Mouse (Mus musculus): ENCODE measurements around the gene Foxp1.

Gene Foxp1

DNA sequence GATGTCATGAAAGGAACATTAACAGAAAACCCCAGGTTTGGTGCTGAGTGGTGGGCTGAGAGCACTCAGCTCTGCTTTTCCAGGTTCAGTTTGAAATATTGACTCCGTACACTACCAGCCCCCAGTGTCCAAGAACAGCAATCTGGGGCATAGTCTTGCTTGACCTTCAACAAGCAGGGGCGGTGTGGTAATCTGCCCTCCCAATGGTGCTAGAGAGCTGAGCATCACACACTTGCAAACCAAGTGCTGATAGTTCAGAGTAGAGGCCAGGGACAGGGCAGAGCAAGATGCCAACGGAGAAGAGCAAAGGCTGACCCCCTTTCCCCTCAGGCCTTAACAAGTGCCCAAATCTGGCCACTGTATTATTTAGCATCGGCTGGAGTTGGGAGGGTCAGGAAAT, 575.8 kb downstream of the Foxp1 start:
- DNase-seq (ENCODE audit: low spot score), result no peak

- no peak for DNase-seq (ENCODE audit: low spot score)
These were observed 576.8 kb downstream of the Foxp1 start for GRCm38 (mm10) chr6:98945496-98946412.

- DNase-seq (ENCODE audit: low spot score), result no peak
These were observed 584.2 kb downstream of the Foxp1 start for GRCm38 (mm10) chr6:98938348-98938747.

DNA sequence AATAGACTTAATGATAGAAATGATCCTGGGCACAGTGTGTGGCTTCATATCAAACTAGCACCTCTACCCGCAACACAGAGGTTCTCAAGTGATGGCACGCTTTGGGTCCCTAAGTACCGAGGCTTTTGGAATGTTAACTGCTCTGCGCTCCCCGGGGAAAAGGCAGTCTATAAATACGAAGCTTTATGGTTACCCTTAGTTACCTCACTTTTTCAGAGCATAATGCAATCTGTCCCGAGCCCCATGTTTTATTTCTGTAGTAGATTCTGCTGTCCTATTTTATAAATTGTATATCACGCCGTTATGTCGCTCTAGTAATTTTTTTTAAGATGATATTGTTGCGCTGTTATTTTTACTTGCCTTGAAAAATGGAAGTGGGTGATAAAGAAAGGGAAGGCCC, 585.0 kb downstream of the Foxp1 start:
- no peak for DNase-seq (ENCODE audit: low spot score)

GRCm38 (mm10) chr6:98936377-98936776, 586.1 kb downstream of the Foxp1 start:
- no peak for DNase-seq (ENCODE audit: low spot score)

GRCm38 (mm10) chr6:98935169-98935568, 587.4 kb downstream of the Foxp1 start:
- DNase-seq (ENCODE audit: low spot score), result no peak

DNA sequence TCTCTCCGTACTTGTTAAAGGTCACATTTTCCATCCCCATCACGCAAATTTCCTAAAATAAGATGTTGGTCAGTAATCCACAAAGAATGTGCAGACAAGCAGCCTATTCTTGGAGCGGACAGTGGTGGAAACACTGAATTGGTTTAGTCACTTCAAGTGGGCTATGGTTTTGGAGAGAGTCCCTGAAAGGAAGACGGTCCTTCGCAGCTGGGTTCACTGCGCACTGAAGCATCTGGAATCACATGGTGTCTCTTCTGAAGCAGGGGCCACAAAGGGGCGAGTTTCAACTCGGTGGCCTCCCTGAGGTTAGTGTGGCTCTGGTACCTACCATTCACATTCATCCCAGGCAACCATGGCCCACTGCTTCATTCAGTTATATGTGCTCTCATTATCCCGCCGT, 588.1 kb downstream of the Foxp1 start:
- no peak for DNase-seq (ENCODE audit: low spot score)

- DNase-seq (ENCODE audit: low spot score), result no peak
These were observed 589.3 kb downstream of the Foxp1 start for GRCm38 (mm10) chr6:98933135-98933724.

DNA sequence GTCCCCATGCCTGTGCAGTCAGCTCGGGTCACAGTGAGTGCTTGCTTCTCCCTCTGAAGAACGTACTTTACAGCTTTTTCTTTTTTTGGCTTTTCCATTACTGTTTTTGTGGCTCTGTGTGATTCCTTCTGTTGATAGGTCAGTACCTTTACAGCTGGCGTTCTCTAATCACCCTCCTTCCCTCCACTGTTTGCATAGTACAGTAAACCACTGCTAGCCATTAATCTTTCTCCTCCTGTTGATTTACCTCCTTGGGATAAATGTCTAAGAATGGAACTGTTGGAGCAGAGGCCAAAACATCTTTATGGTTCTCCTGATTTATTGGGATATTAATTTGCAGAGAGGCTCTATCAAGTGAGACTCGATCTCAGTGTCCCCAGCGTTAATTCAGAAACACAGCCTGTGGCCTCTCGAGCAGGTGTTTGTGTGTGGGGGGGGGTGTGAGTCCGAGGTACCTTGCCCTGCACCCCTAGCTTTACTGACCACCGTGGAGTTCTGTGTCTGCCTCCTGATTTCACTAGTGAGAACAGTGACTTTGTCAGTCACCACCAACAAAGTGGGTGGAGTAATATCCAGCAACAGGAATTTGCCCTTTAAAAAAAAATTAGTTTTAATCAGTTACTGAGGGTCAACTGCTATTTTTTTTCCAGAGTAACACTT, 590.5 kb downstream of the Foxp1 start:
- DNase-seq (ENCODE audit: low spot score), result no peak

DNA sequence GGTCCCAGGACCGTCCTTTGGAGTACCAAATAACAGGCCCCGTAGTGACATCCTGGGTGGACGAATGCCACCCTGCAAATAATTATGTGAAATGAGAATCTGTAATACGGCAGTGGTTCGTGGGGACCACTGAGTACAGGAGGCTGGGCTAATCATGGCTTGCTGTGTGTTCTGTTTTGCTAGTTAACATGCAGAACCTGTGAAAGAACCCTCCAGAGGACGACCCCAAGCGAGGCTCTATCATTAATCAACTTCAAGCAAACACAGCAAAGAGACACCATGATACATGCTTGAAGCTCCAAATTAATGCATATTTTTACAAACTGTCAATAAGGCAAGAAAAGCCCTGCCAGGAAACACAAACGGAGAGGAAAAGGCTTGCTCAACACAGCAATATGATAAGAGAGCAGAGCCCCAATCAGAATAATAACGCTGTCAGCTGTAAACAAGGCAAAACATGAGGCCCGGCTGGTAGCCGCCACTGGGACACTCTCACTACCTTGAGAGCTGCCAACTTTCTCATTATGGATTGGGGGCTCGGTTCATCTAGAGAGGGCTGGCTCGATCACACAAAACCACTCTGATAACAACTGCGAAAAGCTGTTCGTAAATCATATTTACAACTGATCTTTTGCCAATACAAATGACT, 591.7 kb downstream of the Foxp1 start:
- DNase-seq (ENCODE audit: low spot score), result no peak

- DNase-seq (ENCODE audit: low spot score), result no peak
These were observed 594.2 kb downstream of the Foxp1 start for GRCm38 (mm10) chr6:98928365-98928764.

DNA sequence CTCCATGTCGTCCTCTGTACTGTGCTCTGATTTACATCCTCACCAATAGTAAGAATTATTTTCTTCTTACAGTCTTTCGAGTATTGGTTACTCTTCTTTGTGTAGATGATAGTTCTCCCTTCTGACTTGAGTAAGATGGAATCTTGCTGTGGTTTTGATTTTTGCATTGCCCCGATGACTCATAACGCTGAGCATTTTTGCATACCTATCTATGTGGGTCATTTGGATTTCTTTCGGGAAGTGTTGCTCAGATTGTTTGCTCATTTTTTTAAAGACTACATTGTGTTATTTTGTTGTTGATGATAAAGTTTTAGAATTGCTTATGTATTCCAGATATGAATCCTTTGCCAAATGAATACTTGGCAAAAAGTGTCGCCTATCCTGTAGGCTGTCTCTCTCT, 621.3 kb downstream of the Foxp1 start:
- no peak for DNase-seq (ENCODE audit: low spot score)

GRCm38 (mm10) chr6:98878208-98878607, 644.3 kb downstream of the Foxp1 start:
- no peak for DNase-seq (ENCODE audit: low spot score)

GRCm38 (mm10) chr6:98876401-98876800, 646.1 kb downstream of the Foxp1 start:
- no peak for DNase-seq (ENCODE audit: low spot score)
